In genomic region chr13:97341218-97341889, GRCm38 (mm10) we compare ENCODE assay signal across 9 mouse cellular contexts.
DNase-seq lines count a peak whose midpoint lies in the region.
"Had no signal": no experiment of that assay in that cellular context is flagged by ENCODE, and none has a peak within 500 bp of the region (broad histone marks: within the 10 kb centered on the region; RNA-seq: fewer than 3 reads in every experiment).

No protein-coding gene starts in this region.

- DNase-seq in heart, adult 18-20 months, result peak; percentile 18 to 34
- DNase-seq in heart, postnatal 4 days, result no peak
- peak; percentile 88 for DNase-seq in adipocyte (ENCODE audit: low spot score)
- peak; percentile 37 to 52 for DNase-seq in kidney, postnatal 25 days
- DNase-seq in neural tube, embryonic 10.5 days (ENCODE audit: extremely low spot score, low spot score), result no peak
- no peak for DNase-seq in frontal cortex, adult 2 months (ENCODE audit: extremely low spot score in 1 of 2, low spot score in 1 of 2)

- H3K27ac ChIP-seq in brown adipose tissue, adult 24 weeks (replicated peaks; ENCODE audit: low read depth, low read length), result peak overlapping the region; percentile 98
- H3K27ac ChIP-seq: limb, embryonic 12.5 days had no signal

- peaks cover 23% of the 10 kb centered on the region for H3K4me1 ChIP-seq in brown adipose tissue, adult 24 weeks (ENCODE audit: control insufficient read depth, insufficient read depth, insufficient read length, low read length)

- no peak overlapping the region for H3K4me3 ChIP-seq in brown adipose tissue, adult 24 weeks (ENCODE audit: insufficient read depth, low read depth, low read length)
- H3K4me3 ChIP-seq: limb, embryonic 12.5 days; myocyte had no signal

Comparison
In these comparisons a context has a peak if more than half of its experiments do, and no peak if none do; other contexts are left out.
1. DNase-seq: peak in heart, adult 18-20 months (2 of 2), adipocyte (single experiment) and kidney, postnatal 25 days (2 of 2); none in heart, postnatal 4 days (single experiment), neural tube, embryonic 10.5 days (single experiment) and frontal cortex, adult 2 months (0 of 2).